Mouse (Mus musculus) midbrain, embryonic 14.5 days (tissue): Measurements from ENCODE around the gene Fgfr2. TPM values are rescaled to one million over a fixed set of nuclear protein-coding genes. Genes with fewer than 3 reads are reported as not detected.

ENCODE experiments used
- ATAC-seq: fragments of 200-750 bp; cut with Nextera tagmentation; 2 replicates; pipeline ENCODE4 v1.8.0; 2017; ENCODE audit warnings: moderate number of reproducible peaks, moderate library complexity; ENCODE audit not compliant: low FRiP score, low TSS enrichment
- DNase-seq: peaks from one replicate; pipeline ENCODE4 v3.0.0-alpha.2; 2015
- H3K27ac ChIP-seq: fragments of 300-500 bp; sonication (generic); replicated peaks from 2 replicates; pipeline ENCODE4 v1.5.1; 2014; ENCODE audit warnings: mild to moderate bottlenecking, low read depth, low read length, moderate library complexity
- H3K27me3 ChIP-seq: fragments of 300-500 bp; sonication (generic); 2 replicates; pipeline ENCODE4 v1.6.1; 2014; ENCODE audit warnings: low read length, control low read depth, mixed read lengths; ENCODE audit not compliant: control insufficient read depth, insufficient read depth
- H3K36me3 ChIP-seq: fragments of 300-500 bp; sonication (generic); 2 replicates; pipeline ENCODE4 v1.6.1; 2014; ENCODE audit warnings: low read length, control low read depth; ENCODE audit not compliant: control insufficient read depth, insufficient read depth
- H3K4me1 ChIP-seq: fragments of 300-500 bp; sonication (generic); 2 replicates; pipeline ENCODE4 v1.6.1; 2014; ENCODE audit warnings: mild to moderate bottlenecking, antibody characterized with exemption, low read length, control low read depth; ENCODE audit not compliant: control insufficient read depth, insufficient read depth
- H3K4me2 ChIP-seq: fragments of 300-500 bp; sonication (generic); 2 replicates; pipeline ENCODE4 v1.6.1; 2014; ENCODE audit warnings: mild to moderate bottlenecking, low read length, moderate library complexity
- H3K4me3 ChIP-seq: fragments of 300-500 bp; sonication (generic); replicated peaks from 2 replicates; pipeline ENCODE4 v1.5.1; 2014; ENCODE audit warnings: low read depth, low read length
- H3K9ac ChIP-seq: fragments of 300-500 bp; sonication (generic); replicated peaks from 2 replicates; pipeline ENCODE4 v1.6.1; 2014; ENCODE audit warnings: mild to moderate bottlenecking, low read length, moderate library complexity
- H3K9me3 ChIP-seq: fragments of 300-500 bp; sonication (generic); 2 replicates; pipeline ENCODE4 v1.6.1; 2016; ENCODE audit warnings: low read length, control low read depth, mixed read lengths; ENCODE audit not compliant: control insufficient read depth
- WGBS: fragments of 180-500 bp; shearing (Covaris S2); extraction: QIAGEN DNeasy Blood & Tissue Kit; methylation state at CpG from one replicate; pipeline ENCODE4 v1.1.7; 2014; 5-methylcytosine and 5-hydroxymethylcytosine counted together
- polyA plus RNA-seq: library from polyadenylated mRNA; unstranded; fragments of >200 nt; fragmentation: Nextera tagmentation; extraction: Ambion mirVana; gene quantifications from 2 replicates; pipeline ENCODE4 v1.2.1, GENCODE M21; 2014

Gene Fgfr2
- polyA plus RNA-seq, 1 experiment from 2014 or later, result 28.1 TPM

DNA sequence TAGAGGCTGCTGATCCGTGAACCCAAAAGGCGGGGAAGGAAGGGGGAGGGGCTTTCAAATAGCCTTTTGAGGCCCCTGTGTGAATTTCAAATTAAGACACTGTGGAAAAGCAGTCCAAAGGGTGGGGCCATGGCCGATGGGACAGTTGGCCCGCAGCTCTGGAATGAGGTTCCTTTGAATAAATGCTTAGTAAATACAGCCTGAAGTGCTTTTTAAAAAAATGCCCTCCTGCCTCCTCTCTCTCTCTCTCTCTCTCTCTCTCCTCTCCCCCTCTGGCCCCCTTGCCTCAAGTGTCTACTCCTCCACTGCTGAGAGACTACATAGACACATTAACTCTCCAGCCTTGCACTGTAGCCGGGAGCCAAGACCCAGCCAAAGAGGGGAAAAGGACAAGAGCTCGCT is 2917.0 kb downstream of the Fgfr2 start:
- no peak overlapping the region for H3K4me2 ChIP-seq
- H3K27ac ChIP-seq, result no peak overlapping the region
- no peaks in the 10 kb centered on the region; the same call in 1 of the 2 replicates for H3K27me3 ChIP-seq
- no peak overlapping the region for H3K4me3 ChIP-seq
- 5% methylated on average over 6 of the region's 6 CpGs for WGBS
- ATAC-seq (no peak), DNase-seq (peak; percentile 42)
- peaks cover 18% of the 10 kb centered on the region for H3K4me1 ChIP-seq
- H3K36me3 ChIP-seq, result no peaks in the 10 kb centered on the region
- no peaks in the 10 kb centered on the region for H3K9me3 ChIP-seq
- no peak overlapping the region for H3K9ac ChIP-seq

DNA sequence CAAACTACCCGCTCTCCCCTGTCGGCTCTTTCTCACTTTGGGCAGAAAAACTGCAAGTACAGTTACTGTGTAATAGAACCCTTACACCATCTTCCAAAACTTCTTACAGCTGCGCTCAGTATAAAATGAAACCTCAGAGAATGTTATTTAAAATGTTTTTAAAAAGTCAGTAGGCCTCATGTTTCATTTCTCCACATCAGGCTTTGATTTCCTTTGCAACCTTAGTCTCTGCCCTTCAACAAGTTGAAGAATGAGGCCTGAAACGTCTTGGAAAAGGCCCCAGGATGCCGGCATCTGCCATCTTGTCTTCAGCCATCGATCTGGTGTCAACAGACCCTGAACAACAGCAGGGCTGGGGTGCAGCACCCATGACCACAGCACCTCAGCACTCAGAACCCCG is 2918.0 kb downstream of the Fgfr2 start:
- ATAC-seq (no peak), DNase-seq (no peak)
- Histone ChIP-seq H3K36me3 (no peaks in the 10 kb centered on the region), H3K4me2 (no peak overlapping the region), H3K27ac (no peak overlapping the region), H3K4me1 (peaks cover 18% of the 10 kb centered on the region), H3K9ac (no peak overlapping the region), H3K9me3 (no peaks in the 10 kb centered on the region), H3K27me3 (no peaks in the 10 kb centered on the region), H3K4me3 (no peak overlapping the region)
- WGBS, result 86% methylated on average over 7 of the region's 7 CpGs

DNA sequence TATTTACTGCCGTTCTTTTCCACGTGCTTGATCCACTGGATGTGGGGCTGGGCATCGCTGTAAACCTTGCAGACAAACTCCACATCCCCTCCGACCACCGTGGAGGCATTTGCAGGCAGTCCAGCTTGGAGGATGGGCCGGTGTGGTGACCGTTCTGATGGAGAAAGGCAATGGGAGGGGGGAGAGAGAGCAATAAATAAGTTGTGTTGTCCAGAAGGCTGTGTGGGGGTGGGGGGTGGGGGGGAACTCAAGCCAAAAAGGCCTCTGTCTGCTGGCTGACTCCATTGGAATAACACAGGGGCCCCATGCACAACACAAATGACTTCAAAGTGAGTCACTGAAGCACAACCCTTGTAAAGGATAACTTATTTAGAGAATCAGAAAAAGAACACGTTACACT is 2922.1 kb downstream of the Fgfr2 start:
- no peak for ATAC-seq
- 58% methylated on average over 8 of the region's 8 CpGs for WGBS
- H3K4me2 ChIP-seq, result no peak overlapping the region

DNA sequence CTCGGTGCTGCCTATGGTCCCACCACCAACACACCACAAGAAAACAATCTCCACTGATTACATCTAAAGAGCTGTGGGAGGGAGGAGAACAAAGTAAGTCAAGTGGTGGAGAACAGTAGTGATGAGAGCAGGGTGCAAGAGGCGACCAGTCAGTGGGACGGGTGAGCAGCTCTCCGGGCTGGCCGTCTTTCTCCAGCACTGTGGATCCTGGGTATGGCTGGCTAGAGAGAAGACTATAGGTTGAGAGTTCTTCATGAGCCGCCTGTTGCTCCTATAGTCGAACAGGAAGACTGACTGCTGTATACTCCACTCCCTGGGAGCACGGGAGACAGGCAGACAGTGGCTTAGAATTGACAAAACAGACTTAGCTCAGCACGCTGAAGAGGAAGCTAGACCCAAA is 2923.2 kb downstream of the Fgfr2 start:
- no peaks in the 10 kb centered on the region for H3K9me3 ChIP-seq
- H3K36me3 ChIP-seq, result peaks cover 7% of the 10 kb centered on the region; the same call in 1 of the 2 replicates
- H3K9ac ChIP-seq, result no peak overlapping the region
- no peak overlapping the region for H3K27ac ChIP-seq
- no peaks in the 10 kb centered on the region for H3K27me3 ChIP-seq
- no peak for DNase-seq
- no peak overlapping the region for H3K4me3 ChIP-seq
- no peaks in the 10 kb centered on the region for H3K4me1 ChIP-seq
- no peak for ATAC-seq
- H3K4me2 ChIP-seq, result no peak overlapping the region
- 93% methylated on average over 9 of the region's 9 CpGs for WGBS

More for the DNA sequence above, 2922.1 kb downstream of the Fgfr2 start:
- Histone ChIP-seq H3K9ac (no peak overlapping the region), H3K36me3 (peaks cover 7% of the 10 kb centered on the region; the same call in 1 of the 2 replicates), H3K9me3 (no peaks in the 10 kb centered on the region), H3K27ac (no peak overlapping the region), H3K4me3 (no peak overlapping the region), H3K4me1 (0 out of 2 replicates have a peak, but pooled peaks cover 7% of the 10 kb centered on the region), H3K27me3 (no peaks in the 10 kb centered on the region)
- no peak for DNase-seq

DNA sequence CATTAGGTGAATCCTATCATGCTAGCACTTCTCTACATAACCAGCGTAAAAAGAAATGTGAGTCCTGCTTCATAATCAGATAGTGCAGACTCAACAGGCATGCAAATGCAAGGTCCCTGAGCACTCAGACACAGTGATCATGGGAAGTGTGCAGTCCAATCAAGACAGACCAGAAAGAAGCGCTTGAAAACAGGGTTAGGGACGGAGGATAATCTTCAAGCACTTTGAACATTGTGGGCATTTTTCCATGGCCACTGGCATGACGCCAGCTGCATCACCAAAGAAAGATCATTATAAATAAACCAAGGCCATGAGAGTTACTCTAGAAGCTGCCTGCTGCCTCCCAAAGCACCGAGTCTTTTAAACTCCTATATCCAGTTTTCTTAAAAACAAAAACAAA is 2923.8 kb downstream of the Fgfr2 start:
- H3K4me2 ChIP-seq, result no peak overlapping the region
- H3K9me3 ChIP-seq, result no peaks in the 10 kb centered on the region
- WGBS, result 75% methylated on average over 5 of the region's 5 CpGs
- no peak overlapping the region for H3K4me3 ChIP-seq
- no peak for DNase-seq
- no peak overlapping the region for H3K27ac ChIP-seq
- peaks cover 7% of the 10 kb centered on the region; the same call in 1 of the 2 replicates for H3K36me3 ChIP-seq
- no peaks in the 10 kb centered on the region for H3K4me1 ChIP-seq
- no peaks in the 10 kb centered on the region for H3K27me3 ChIP-seq
- ATAC-seq, result no peak
- no peak overlapping the region for H3K9ac ChIP-seq

DNA sequence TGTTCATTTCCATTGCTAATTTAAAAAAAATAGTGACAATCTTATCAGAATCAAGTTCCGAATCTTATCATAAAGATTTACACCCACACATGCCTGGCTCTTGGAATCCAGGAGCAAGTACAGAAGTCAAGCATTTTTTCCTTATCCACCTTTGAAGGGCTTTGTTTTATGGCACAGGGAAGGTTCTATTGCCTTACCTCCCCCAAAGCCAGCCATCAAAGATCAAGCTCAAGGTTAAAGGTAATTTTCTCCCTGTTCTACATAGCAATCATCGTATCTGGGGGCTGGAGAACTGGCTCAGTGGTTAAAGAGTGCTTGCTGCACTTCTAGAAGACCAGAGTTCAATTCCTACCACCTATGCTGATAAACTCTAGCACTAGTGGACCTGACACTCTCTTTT is 2928.1 kb downstream of the Fgfr2 start:
- Histone ChIP-seq H3K4me1 (no peaks in the 10 kb centered on the region), H3K4me2 (no peak overlapping the region), H3K9ac (no peak overlapping the region), H3K27ac (no peak overlapping the region), H3K9me3 (no peaks in the 10 kb centered on the region), H3K36me3 (peaks cover 7% of the 10 kb centered on the region; the same call in 1 of the 2 replicates), H3K4me3 (no peak overlapping the region), H3K27me3 (no peaks in the 10 kb centered on the region)
- no peak for ATAC-seq
- DNase-seq, result no peak
- WGBS, result 92% methylated on average over 2 of the region's 2 CpGs

DNA sequence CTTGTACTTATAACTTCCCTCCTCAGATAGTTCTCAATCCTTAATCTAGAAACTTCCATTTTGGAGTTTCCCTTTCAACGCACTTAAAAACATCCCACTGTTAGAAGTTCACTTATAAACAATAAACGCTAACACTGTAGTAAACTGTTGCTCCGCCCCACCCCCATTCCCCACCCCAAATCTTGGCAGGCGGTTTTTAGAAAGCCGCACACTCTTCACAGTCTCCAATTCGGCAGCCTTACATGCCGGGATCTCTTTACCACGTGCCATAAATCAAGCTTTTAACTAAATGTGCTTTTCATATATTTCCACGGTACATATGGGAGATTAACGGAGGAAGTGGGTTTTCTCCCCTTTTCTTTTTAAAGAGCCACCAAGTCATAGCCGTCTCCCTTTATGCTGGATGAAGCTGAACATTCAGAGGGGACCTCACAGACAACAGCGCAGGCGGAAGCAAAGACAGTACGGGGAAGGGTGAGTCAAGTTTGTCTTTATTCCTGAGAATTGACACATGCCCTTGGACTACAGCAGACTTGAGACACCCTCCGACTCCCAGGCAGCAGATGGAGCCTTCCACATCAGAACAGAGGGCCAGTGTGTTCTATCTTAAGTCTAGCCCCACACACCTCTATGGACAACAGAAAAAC is 2932.7 kb downstream of the Fgfr2 start:
- Histone ChIP-seq H3K9ac (no peak overlapping the region), H3K4me3 (no peak overlapping the region), H3K4me2 (no peak overlapping the region), H3K4me1 (no peaks in the 10 kb centered on the region), H3K36me3 (no peaks in the 10 kb centered on the region), H3K27me3 (no peaks in the 10 kb centered on the region), H3K27ac (no peak overlapping the region), H3K9me3 (no peaks in the 10 kb centered on the region)
- WGBS, result 72% methylated on average over 15 of the region's 15 CpGs
- DNase-seq (no peak), ATAC-seq (no peak)

DNA sequence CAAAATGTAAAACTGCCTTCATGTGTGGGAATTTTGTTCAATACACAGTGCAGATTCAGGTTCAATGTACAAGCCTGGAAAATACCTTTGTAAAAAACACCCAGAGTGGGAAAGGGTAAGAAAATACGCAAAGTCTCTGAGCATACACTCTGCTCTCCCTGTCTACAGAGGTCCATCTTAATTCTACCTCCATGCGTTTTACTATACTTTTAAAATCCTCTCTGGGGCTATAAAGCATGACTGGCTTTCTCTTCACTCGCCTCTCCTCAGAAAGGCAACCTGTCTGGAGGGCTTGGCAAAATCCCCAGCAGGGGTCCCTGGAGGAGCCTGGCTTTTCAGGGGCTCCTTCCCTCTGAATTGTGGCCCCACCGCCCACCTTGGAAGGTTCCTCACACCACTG is 2933.2 kb downstream of the Fgfr2 start:
- H3K36me3 ChIP-seq, result no peaks in the 10 kb centered on the region
- 73% methylated on average over 4 of the region's 4 CpGs for WGBS
- ATAC-seq (no peak), DNase-seq (no peak)
- no peak overlapping the region for H3K4me3 ChIP-seq
- H3K27me3 ChIP-seq, result no peaks in the 10 kb centered on the region
- H3K27ac ChIP-seq, result no peak overlapping the region
- no peaks in the 10 kb centered on the region for H3K4me1 ChIP-seq
- no peak overlapping the region for H3K9ac ChIP-seq
- H3K9me3 ChIP-seq, result no peaks in the 10 kb centered on the region
- H3K4me2 ChIP-seq, result no peak overlapping the region

DNA sequence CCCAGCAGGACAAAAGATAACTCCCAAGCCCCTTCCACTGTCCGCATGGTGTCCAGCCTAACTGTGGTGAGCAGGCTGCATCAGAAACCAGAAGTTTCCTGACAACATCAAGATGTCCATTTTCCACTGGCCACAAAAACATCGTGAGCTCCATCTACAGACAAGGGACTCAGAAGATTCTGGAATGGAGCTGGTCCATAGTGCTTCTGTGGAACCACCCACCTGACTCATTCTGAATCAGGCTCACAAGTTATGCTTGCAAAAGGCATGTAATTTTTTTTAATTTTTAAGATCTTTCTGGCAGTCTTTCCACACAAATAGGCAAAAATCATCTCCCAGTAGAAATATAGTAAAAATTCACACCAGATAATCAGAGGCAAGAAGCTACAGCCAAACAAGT is 2935.0 kb downstream of the Fgfr2 start:
- no peaks in the 10 kb centered on the region for H3K36me3 ChIP-seq
- 92% methylated on average over 2 of the region's 2 CpGs for WGBS
- H3K9ac ChIP-seq, result no peak overlapping the region
- DNase-seq (no peak), ATAC-seq (no peak)
- H3K4me3 ChIP-seq, result no peak overlapping the region
- H3K4me1 ChIP-seq, result no peaks in the 10 kb centered on the region
- no peak overlapping the region for H3K27ac ChIP-seq
- no peaks in the 10 kb centered on the region for H3K27me3 ChIP-seq
- no peaks in the 10 kb centered on the region for H3K9me3 ChIP-seq
- no peak overlapping the region for H3K4me2 ChIP-seq
